Mouse (Mus musculus): ENCODE results near the gene Adh4.

DNA sequence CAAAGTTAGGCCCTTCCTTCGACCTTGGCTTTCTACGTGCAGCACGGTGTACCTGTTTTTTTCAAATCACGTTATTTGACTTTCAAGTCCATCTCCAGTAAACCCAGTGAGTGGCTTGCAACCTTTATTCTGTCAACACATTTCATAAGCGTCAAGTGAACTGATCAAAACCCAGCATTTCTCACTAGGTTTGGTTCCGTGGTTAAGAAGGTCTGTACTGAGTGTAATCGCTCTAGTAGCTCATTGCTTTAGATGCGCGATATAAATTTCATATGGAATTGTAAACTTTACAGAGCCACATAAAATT, 28.2 kb downstream of the Adh4 start:
- TF ChIP-seq CTCF (IDR thresholded peaks at IDR 0.05; ENCODE audit: control insufficient read depth, insufficient read depth, low read length) (no peak), POLR2A (IDR thresholded peaks at IDR 0.05; ENCODE audit: borderline replicate concordance, control insufficient read depth, low read depth, low read length) (no peak)

Measured in bone marrow, adult 2 months (tissue).